Mouse (Mus musculus) heart, postnatal 4 days (tissue): ENCODE measurements around the gene Barhl2. TPM values are rescaled to one million over a fixed set of nuclear protein-coding genes. Genes with fewer than 3 reads are reported as not detected.

Experiments used
- DNase-seq: peaks from one replicate; pipeline ENCODE4 v3.0.0; 2021
- total RNA-seq, 2 experiments: library from RNA; stranded (reverse); gene quantifications; 2 replicates each; pipeline ENCODE4 v1.2.3; 2021

Gene Barhl2
- total RNA-seq, 2 experiments from 2014 or later = not detected

DNA sequence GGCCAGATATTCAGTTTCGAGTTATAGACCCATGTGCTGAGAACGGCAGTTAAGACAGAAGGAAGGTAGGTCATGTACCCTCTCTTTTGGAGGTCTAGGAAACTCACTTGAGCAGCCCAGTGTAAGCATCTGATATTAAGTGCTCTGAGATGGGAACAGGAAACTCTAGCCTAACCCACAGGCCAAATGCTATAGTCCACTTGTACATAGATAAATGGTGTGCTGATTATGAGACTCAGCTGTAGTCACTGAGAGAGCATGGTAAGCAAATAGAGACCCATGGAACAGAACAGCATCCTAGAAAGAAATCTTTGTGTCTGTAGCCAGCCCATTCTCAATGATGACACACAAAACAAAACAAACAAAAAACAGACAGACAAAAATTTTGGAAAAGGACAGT, 55.2 kb downstream of the Barhl2 start:
- no peak for DNase-seq

Other genes starting within 250 kb of the Barhl2 start
- not detected for gene Gm17304, start 150.9 kb upstream of the Barhl2 start, total RNA-seq
- gene Zfp644, start 239.1 kb upstream of the Barhl2 start, total RNA-seq = 100 to 1,000 TPM; 101 to 107 TPM